Mouse (Mus musculus) spleen, embryonic (tissue): ENCODE data around the gene Pter.

Source experiments
- CTCF ChIA-PET: fragments of 350-600 bp; sonication (Branson Sonifier 250); formaldehyde crosslinking; loops from one replicate; lab custom pipeline; 2022; lab: Charles Lee

The Pter gene

GRCm38 (mm10) chr2:12923804-12924591 lies at the start of gene Pter:
TSS of gene Pter (plus strand) at chr2:12924041.
- CTCF ChIA-PET, result interaction anchor here (0.7 kb wide), 1 partner anchor 417 kb away, joined by 4 read pairs; no protein-coding TSS in a partner anchor

- CTCF ChIA-PET, result no interaction called here
Measured at GRCm38 (mm10) chr2:12874232-12874631, 49.6 kb upstream of the Pter start.

- CTCF ChIA-PET, result no interaction called here
Measured at GRCm38 (mm10) chr2:12879492-12879891, 44.3 kb upstream of the Pter start.

GRCm38 (mm10) chr2:12881009-12881408 lies 42.8 kb upstream of the Pter start:
- CTCF ChIA-PET, result no interaction called here

GRCm38 (mm10) chr2:12883276-12883914 lies 40.4 kb upstream of the Pter start:
- CTCF ChIA-PET, result no interaction called here

- CTCF ChIA-PET, result no interaction called here
Measured at GRCm38 (mm10) chr2:12887015-12887414, 36.8 kb upstream of the Pter start.

GRCm38 (mm10) chr2:12905786-12906185 lies 18.1 kb upstream of the Pter start:
- CTCF ChIA-PET, result interaction anchor here (0.7 kb wide), 1 partner anchor 464 kb away, joined by 4 read pairs; no protein-coding TSS in a partner anchor

GRCm38 (mm10) chr2:12925643-12926042 lies 1.8 kb downstream of the Pter start:
- CTCF ChIA-PET, result no interaction called here

GRCm38 (mm10) chr2:12930338-12930737 lies 6.5 kb downstream of the Pter start:
- CTCF ChIA-PET, result no interaction called here

- CTCF ChIA-PET, result no interaction called here
Measured at GRCm38 (mm10) chr2:12933905-12934304, 10.1 kb downstream of the Pter start.

- CTCF ChIA-PET, result no interaction called here
Measured at GRCm38 (mm10) chr2:12935286-12935685, 11.4 kb downstream of the Pter start.

- CTCF ChIA-PET, result no interaction called here
Measured at GRCm38 (mm10) chr2:12937461-12938217, 13.8 kb downstream of the Pter start.

- CTCF ChIA-PET, result no interaction called here
Measured at GRCm38 (mm10) chr2:12938641-12939040, 14.8 kb downstream of the Pter start.

- CTCF ChIA-PET, result no interaction called here
Measured at GRCm38 (mm10) chr2:12956703-12957424, 33.0 kb downstream of the Pter start.

GRCm38 (mm10) chr2:12970049-12970724 lies 46.3 kb downstream of the Pter start:
- CTCF ChIA-PET, result no interaction called here

- CTCF ChIA-PET, result no interaction called here
Measured at GRCm38 (mm10) chr2:12973752-12974151, 49.9 kb downstream of the Pter start.

GRCm38 (mm10) chr2:12977367-12977766 lies 53.5 kb downstream of the Pter start:
- CTCF ChIA-PET, result no interaction called here

GRCm38 (mm10) chr2:12978771-12979170 lies 54.9 kb downstream of the Pter start:
- CTCF ChIA-PET, result no interaction called here

GRCm38 (mm10) chr2:12984901-12985732 lies 61.3 kb downstream of the Pter start:
- CTCF ChIA-PET, result no interaction called here

GRCm38 (mm10) chr2:13000026-13000425 lies 76.2 kb downstream of the Pter start:
- CTCF ChIA-PET, result no interaction called here
